Mouse (Mus musculus) liver, embryonic 15.5 days (tissue): ENCODE data around the gene Foxp4. TPM values are rescaled to one million over a fixed set of nuclear protein-coding genes. Genes with fewer than 3 reads are reported as not detected.

Source experiments
- ATAC-seq: fragments of 200-750 bp; cut with Nextera tagmentation; 2 replicates; pipeline ENCODE4 v1.8.0; 2017; ENCODE audit warnings: moderate number of reproducible peaks, mild to moderate bottlenecking, moderate library complexity; ENCODE audit not compliant: insufficient read depth
- H3K27ac ChIP-seq: fragments of 300-500 bp; sonication (generic); replicated peaks from 2 replicates; pipeline ENCODE4 v1.5.1; 2015; ENCODE audit warnings: mild to moderate bottlenecking, inconsistent platforms
- H3K27me3 ChIP-seq: fragments of 300-500 bp; sonication (generic); 2 replicates; pipeline ENCODE4 v1.6.1; 2015; ENCODE audit warnings: mild to moderate bottlenecking, inconsistent platforms
- H3K36me3 ChIP-seq: fragments of 300-500 bp; sonication (generic); replicated peaks from 2 replicates; pipeline ENCODE4 v1.6.1; 2015; ENCODE audit warnings: moderate library complexity, mild to moderate bottlenecking, inconsistent platforms
- H3K4me1 ChIP-seq: fragments of 300-500 bp; sonication (generic); replicated peaks from 2 replicates; pipeline ENCODE4 v1.6.1; 2015; ENCODE audit warnings: inconsistent platforms
- H3K4me2 ChIP-seq: fragments of 300-500 bp; sonication (generic); 2 replicates; pipeline ENCODE4 v1.6.1; 2015; ENCODE audit warnings: moderate library complexity, mild to moderate bottlenecking, inconsistent platforms
- H3K4me3 ChIP-seq: fragments of 300-500 bp; sonication (generic); replicated peaks from 2 replicates; pipeline ENCODE4 v1.5.1; 2015; ENCODE audit warnings: mild to moderate bottlenecking, inconsistent platforms
- H3K9ac ChIP-seq: fragments of 300-500 bp; sonication (generic); 2 replicates; pipeline ENCODE4 v1.6.1; 2015; ENCODE audit warnings: moderate library complexity, mild to moderate bottlenecking, inconsistent platforms
- H3K9me3 ChIP-seq: fragments of 300-500 bp; sonication (generic); replicated peaks from 2 replicates; pipeline ENCODE4 v1.6.1; 2016; ENCODE audit warnings: inconsistent platforms
- WGBS: fragments of 180-500 bp; shearing (Covaris S2); methylation state at CpG from one replicate; pipeline ENCODE4 v1.1.7; 2015; ENCODE audit warnings: mixed read lengths; ENCODE audit not compliant: insufficient replicate concordance; 5-methylcytosine and 5-hydroxymethylcytosine counted together
- polyA plus RNA-seq: library from polyadenylated mRNA; unstranded; fragments of >200 nt; fragmentation: Nextera tagmentation; extraction: Ambion mirVana; gene quantifications from 2 replicates; pipeline ENCODE4 v1.2.1, GENCODE M21; 2015

The Foxp4 gene
- polyA plus RNA-seq, 1 experiment from 2014 or later, result 4.6 TPM

GRCm38 (mm10) chr17:47833029-47833627 is 91.3 kb downstream of the Foxp4 start:
- Histone ChIP-seq H3K27me3 (peaks cover 65% of the 10 kb centered on the region), H3K4me2 (peak overlapping the region; percentile 68), H3K4me1 (peaks cover 8% of the 10 kb centered on the region), H3K27ac (no peak overlapping the region), H3K36me3 (no peaks in the 10 kb centered on the region), H3K4me3 (peak overlapping the region; percentile 53), H3K9me3 (no peaks in the 10 kb centered on the region), H3K9ac (peak overlapping the region; percentile 18; the same call in 1 of the 2 replicates)
- under 1% methylated on average over 45 of the region's 45 CpGs for WGBS
- ATAC-seq, result 0 out of 2 replicates have a peak, but pooled peaks have one; percentile 31

GRCm38 (mm10) chr17:47832501-47833028 is 91.9 kb downstream of the Foxp4 start:
- Histone ChIP-seq H3K9ac (0 out of 2 replicates have a peak overlapping the region, but pooled peaks have one; percentile 18), H3K36me3 (no peaks in the 10 kb centered on the region), H3K27me3 (peaks cover 61% of the 10 kb centered on the region), H3K9me3 (no peaks in the 10 kb centered on the region), H3K4me1 (peaks cover 8% of the 10 kb centered on the region), H3K4me2 (peak overlapping the region; percentile 68), H3K27ac (no peak overlapping the region), H3K4me3 (peak overlapping the region; percentile 53)
- WGBS, result 4% methylated on average over 17 of the region's 17 CpGs
- ATAC-seq, result no peak

- Histone ChIP-seq H3K9ac (no peak overlapping the region), H3K4me3 (no peak overlapping the region), H3K4me2 (no peak overlapping the region), H3K4me1 (peaks cover 8% of the 10 kb centered on the region), H3K9me3 (no peaks in the 10 kb centered on the region), H3K36me3 (no peaks in the 10 kb centered on the region), H3K27me3 (peaks cover 60% of the 10 kb centered on the region), H3K27ac (no peak overlapping the region)
- no peak for ATAC-seq
- 37% methylated on average over 5 of the region's 5 CpGs for WGBS
These were observed 92.7 kb downstream of the Foxp4 start for GRCm38 (mm10) chr17:47831772-47832171.

GRCm38 (mm10) chr17:47831161-47831560 is 93.3 kb downstream of the Foxp4 start:
- H3K36me3 ChIP-seq, result no peaks in the 10 kb centered on the region
- H3K27ac ChIP-seq, result no peak overlapping the region
- no peaks in the 10 kb centered on the region for H3K9me3 ChIP-seq
- 27% methylated on average over 9 of the region's 9 CpGs for WGBS
- peaks cover 8% of the 10 kb centered on the region for H3K4me1 ChIP-seq
- H3K27me3 ChIP-seq, result peaks cover 54% of the 10 kb centered on the region
- ATAC-seq, result no peak
- no peak overlapping the region for H3K9ac ChIP-seq
- no peak overlapping the region for H3K4me3 ChIP-seq
- H3K4me2 ChIP-seq, result no peak overlapping the region

GRCm38 (mm10) chr17:47821339-47821738 is 103.1 kb downstream of the Foxp4 start:
- no peaks in the 10 kb centered on the region for H3K36me3 ChIP-seq
- no peak overlapping the region for H3K4me3 ChIP-seq
- H3K9ac ChIP-seq, result no peak overlapping the region
- no peaks in the 10 kb centered on the region for H3K4me1 ChIP-seq
- no peak for ATAC-seq
- H3K27me3 ChIP-seq, result no peaks in the 10 kb centered on the region
- H3K27ac ChIP-seq, result no peak overlapping the region
- H3K4me2 ChIP-seq, result no peak overlapping the region
- WGBS, result 74% methylated on average over 8 of the region's 8 CpGs
- H3K9me3 ChIP-seq, result no peaks in the 10 kb centered on the region

GRCm38 (mm10) chr17:47818038-47818725 is 106.3 kb downstream of the Foxp4 start:
- Histone ChIP-seq H3K4me2 (no peak overlapping the region), H3K27me3 (no peaks in the 10 kb centered on the region), H3K9me3 (no peaks in the 10 kb centered on the region), H3K27ac (no peak overlapping the region), H3K4me1 (0 out of 2 replicates have a peak, but pooled peaks cover 3% of the 10 kb centered on the region), H3K36me3 (no peaks in the 10 kb centered on the region), H3K4me3 (no peak overlapping the region), H3K9ac (no peak overlapping the region)
- 65% methylated on average over 13 of the region's 13 CpGs for WGBS
- no peak for ATAC-seq

Other genes with a start within 250 kb of the Foxp4 start
- 193 and 205 TPM in 2 replicates for gene Tomm6, start 236.3 kb downstream of the Foxp4 start, polyA plus RNA-seq
- gene Frs3, start 235.6 kb downstream of the Foxp4 start, polyA plus RNA-seq, result 1.5 and 1.6 TPM in 2 replicates
- gene Gm21981, start 230.2 kb downstream of the Foxp4 start, polyA plus RNA-seq, result 0.07 TPM in 1 of 2 replicates, not detected in the other
- gene Prickle4, start 229.9 kb downstream of the Foxp4 start, polyA plus RNA-seq, result not detected in 2 replicates
- gene Pgc, start 197.8 kb downstream of the Foxp4 start, polyA plus RNA-seq, result not detected in 2 replicates
- 4.6 and 5.3 TPM in 2 replicates for gene Tfeb, start 187.6 kb downstream of the Foxp4 start, polyA plus RNA-seq
- gene Mdfi, start 90.0 kb downstream of the Foxp4 start, polyA plus RNA-seq, result 0.76 and 1.2 TPM in 2 replicates
- not detected in 2 replicates for gene 1700122O11Rik, start 113.6 kb upstream of the Foxp4 start, polyA plus RNA-seq
- gene 1700067P10Rik, start 164.7 kb upstream of the Foxp4 start, polyA plus RNA-seq, result not detected in 2 replicates
- 0.70 and 0.84 TPM in 2 replicates for gene 9830107B12Rik, start 221.6 kb upstream of the Foxp4 start, polyA plus RNA-seq
- 1.0 and 1.2 TPM in 2 replicates for gene A530064D06Rik, start 242.6 kb upstream of the Foxp4 start, polyA plus RNA-seq